Mouse (Mus musculus) gastrocnemius, adult 8-10 months (tissue): ENCODE results near the gene 4933430I17Rik. TPM values are rescaled to one million over a fixed set of nuclear protein-coding genes. Genes with fewer than 3 reads are reported as not detected.

Experiments used
- DNase-seq, 2 experiments: peaks; one replicate each; pipeline ENCODE4 v3.0.0; 2022; ENCODE audit warnings: low spot score in 2 of 2
- total RNA-seq, 4 experiments: library from RNA; stranded (reverse); gene quantifications; 2 replicates each; pipeline ENCODE4 v1.2.4; 2022

4933430I17Rik gene
- total RNA-seq, 4 experiments from 2014 or later = not detected

DNA sequence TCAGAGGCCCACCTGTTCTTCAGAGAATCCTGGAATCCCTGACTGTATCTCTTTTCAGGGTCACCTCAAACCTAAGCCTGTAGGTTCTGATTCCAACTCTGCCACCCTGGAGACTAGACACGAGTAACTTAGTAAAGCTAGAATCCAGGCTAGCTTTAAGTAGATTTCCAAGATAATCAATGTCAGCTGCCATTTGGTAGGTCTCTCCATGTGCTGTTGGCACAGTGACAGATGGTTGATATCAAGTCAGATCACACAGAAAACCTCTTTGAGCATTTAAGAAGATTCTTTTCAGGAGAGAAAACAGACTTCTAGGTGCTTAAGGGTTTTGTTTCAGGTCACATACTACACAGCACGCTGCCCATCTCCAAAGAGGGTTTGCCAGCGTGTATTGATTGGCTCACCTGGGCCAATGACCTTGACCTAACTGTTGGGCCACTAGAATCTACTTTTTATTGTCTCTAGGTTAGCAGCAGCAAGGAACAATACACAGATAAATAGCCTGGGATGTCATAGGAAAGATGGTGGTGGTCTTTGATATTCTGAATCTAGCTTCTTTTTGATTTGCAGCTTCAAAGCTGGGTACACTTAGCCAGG is 21.7 kb upstream of the 4933430I17Rik start, which contains the start of gene Hdhd3:
Gene Hdhd3, minus strand, starts transcription at position 94 of the 597 bp plus-strand sequence.
- no peak for DNase-seq

GRCm38 (mm10) chr4:62505991-62506390 is 19.2 kb upstream of the 4933430I17Rik start:
- DNase-seq = no peak

DNA sequence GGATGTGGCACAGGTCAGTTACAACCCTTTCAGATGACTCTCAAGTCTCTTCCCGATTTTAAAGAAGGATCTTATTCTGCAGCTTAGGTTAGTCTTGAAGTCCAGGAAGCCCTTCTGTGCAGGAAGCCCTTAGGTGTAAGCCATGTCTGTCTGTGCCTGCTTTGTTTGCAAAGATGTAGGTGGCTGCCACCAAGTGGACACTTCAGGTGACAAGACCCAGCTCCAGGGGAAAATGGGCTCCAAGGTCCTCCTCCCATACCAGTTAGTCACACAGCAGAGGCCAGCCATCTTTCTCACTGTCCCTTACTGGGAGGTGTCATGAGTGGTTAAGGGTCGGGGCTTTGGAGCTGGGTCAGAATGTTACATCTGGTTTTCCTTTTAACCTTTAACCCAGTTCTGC is 18.4 kb upstream of the 4933430I17Rik start:
- no peak for DNase-seq

DNA sequence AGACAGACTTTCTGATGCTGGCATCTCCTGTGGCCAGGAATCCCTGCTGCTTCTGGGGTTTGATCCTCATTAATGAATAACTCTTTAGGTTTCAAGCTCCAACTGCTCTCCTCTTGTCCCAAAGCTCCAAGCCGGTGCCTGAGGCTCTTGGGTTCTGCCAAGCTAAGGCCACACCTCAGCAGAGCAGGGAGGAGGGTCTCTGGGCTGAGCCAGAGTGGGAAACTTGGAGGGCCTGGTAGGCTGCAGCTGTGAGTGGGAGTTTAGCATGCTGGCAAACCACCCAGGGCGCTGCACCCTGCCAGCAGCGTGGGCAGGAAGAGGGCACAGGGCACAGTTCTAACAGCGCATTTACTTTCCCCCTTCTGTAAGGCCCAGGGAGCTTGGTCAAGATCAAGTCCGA is 16.3 kb upstream of the 4933430I17Rik start:
- no peak for DNase-seq

- no peak for DNase-seq
Observed at GRCm38 (mm10) chr4:62509946-62510345, 15.2 kb upstream of the 4933430I17Rik start.

GRCm38 (mm10) chr4:62513998-62514506 is 11.1 kb upstream of the 4933430I17Rik start:
- no peak for DNase-seq

DNA sequence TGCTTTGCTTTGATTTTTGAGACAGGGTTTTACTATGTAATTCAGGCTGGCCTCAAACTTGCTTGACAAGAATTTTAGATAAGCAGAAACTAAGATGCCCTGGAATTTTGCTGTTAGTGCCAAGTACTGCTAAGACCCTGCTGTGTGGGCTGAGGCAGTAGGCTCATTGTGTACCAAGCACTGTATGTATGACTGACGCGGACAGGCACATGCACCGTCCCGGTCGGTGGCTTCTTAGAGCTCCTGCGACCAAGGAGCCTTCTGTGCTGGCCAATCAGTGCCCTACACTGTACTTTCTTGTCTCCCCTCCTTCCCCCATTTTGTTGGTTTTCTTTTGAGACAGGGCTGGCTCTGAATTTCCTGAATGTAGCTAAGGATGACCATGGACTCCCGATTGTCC is 10.2 kb upstream of the 4933430I17Rik start:
- DNase-seq = no peak

GRCm38 (mm10) chr4:62515490-62515889 is 9.7 kb upstream of the 4933430I17Rik start:
- no peak for DNase-seq

GRCm38 (mm10) chr4:62516079-62516478 is 9.1 kb upstream of the 4933430I17Rik start:
- no peak for DNase-seq

- no peak for DNase-seq
Observed at GRCm38 (mm10) chr4:62516579-62516978, 8.6 kb upstream of the 4933430I17Rik start.

- DNase-seq = no peak
Observed at GRCm38 (mm10) chr4:62517046-62517445, 8.1 kb upstream of the 4933430I17Rik start.

GRCm38 (mm10) chr4:62517538-62518415 is 7.4 kb upstream of the 4933430I17Rik start:
- no peak for DNase-seq

DNA sequence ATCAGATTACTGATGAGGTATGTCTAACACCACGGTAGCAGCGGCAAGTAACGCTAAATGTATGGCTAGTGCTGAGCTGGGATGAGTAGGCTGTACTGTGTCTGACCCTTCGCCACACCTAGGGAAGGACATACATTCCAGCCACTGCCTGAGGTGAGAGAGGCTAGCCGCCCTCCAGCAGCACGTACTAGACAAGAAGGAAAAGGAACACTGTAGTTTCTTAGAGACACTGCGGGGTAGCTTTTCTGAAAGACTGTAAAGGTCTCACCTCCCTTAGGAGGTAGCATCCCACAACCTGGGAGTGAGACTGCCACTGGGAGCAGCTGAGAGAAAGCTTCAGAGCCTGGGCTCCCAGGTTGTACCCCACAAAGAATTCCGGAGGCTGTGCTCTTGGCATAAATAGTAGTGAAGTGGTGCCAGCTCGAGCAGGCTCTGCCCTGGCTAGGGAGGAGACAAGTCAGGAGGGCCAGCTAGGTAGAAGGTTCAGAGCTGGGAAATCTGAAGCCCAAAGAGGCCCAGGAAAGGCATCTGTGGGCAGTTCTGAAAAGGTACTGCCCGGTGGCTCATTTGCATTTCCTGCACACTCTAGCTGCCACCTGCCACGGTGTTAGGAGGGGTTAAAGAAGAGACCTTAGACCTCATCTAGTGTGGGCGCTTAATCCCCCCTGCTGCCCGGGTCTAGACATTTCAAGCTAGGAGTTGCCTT is 6.6 kb upstream of the 4933430I17Rik start:
- DNase-seq = no peak

DNA sequence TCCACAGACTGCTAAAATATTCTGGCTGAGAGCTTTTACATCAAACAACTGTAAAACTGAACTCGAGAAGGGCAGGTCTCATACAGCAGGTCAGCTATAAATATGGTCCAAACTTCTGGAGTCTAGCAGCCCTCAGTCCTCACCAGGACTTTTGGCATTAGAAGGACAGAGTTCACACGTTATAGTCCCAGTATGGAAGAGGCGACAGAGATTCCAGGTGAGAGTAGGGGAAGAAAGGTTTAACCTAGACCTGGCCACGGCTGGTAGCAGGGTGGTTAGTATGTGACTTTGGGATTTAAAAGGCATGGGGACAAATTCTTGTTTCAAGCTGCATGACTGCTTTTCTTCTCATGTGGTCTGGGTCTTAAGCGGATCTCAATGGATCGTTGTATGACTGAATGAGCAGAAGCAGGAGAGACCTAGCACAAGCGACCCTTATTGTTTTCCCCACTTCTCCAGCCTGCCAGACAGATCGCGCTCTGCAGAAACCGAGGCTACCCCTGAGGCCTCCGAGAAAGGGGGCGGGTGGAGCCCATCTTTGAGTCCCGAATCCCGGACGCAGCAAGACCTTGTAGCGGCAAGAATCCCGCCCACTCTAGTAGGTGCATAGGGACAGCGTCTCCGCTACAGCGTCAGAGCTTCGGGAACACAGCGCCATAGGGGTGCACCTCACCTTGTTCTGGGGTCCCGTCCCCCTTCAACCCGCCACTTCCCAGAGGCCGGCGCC is 5.9 kb upstream of the 4933430I17Rik start:
- DNase-seq = no peak

- peak; percentile 80 to 86 for DNase-seq
Observed at GRCm38 (mm10) chr4:62519849-62520233, 5.3 kb upstream of the 4933430I17Rik start, which contains the start of gene Alad. Alad (minus strand) TSS chr4:62519918.

GRCm38 (mm10) chr4:62520892-62521400 is 4.2 kb upstream of the 4933430I17Rik start:
- DNase-seq = no peak

DNA sequence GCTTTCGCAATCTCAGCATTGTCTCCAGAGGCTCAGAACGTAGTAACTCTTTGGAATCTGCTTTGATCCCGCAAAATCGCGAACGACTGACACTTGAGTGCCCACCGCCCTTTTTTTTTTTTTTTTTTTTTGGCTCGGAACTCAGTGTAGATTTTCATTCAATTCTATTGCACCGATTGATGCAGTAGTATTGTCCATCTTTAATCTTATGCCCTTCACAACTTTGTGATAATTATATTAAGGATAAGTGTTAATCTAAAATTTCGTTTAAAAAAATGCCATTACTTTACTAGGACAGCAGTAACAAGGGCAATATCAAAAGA is 281 bp downstream of the 4933430I17Rik start:
- DNase-seq = no peak

GRCm38 (mm10) chr4:62526256-62526655 is 1.1 kb downstream of the 4933430I17Rik start:
- DNase-seq = no peak

DNA sequence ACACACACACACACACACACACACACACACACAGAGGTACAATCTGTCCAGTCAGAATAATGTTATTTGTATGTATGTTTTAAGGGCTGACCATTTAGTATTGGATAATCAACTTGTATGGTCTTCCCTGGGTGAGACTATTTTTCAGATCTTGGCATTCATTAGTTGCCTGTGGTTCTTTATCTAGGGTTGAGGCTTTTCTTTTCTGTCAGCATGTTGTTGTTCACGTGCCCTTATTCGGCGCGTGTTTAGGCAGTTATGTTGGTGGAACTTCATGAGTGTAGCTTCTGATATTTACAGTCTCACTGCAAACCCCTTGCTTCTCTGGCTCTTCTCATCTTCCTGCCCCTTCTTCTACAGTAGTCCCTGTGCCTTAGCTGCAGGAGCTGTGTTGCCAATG is 2.5 kb downstream of the 4933430I17Rik start:
- DNase-seq = no peak

DNA sequence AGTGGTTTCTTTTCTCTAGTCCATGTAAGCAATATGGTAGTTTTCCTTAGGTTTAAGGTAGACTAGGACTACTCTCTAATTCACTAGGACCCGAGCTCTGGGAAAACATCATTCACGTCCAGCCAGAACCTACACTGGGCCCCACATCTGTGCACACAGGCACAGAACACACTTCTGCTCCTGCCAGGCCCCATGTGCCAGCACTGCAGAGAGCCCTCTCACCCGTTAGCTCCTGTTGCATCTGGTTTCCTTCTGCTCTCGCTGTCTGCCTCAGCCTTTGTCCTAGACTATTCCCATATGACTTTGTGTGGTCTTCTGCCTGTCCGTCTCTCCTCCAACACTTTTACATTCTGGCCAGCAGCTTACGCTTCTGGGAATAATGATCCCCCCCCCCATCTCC is 8.6 kb downstream of the 4933430I17Rik start:
- no peak for DNase-seq

DNA sequence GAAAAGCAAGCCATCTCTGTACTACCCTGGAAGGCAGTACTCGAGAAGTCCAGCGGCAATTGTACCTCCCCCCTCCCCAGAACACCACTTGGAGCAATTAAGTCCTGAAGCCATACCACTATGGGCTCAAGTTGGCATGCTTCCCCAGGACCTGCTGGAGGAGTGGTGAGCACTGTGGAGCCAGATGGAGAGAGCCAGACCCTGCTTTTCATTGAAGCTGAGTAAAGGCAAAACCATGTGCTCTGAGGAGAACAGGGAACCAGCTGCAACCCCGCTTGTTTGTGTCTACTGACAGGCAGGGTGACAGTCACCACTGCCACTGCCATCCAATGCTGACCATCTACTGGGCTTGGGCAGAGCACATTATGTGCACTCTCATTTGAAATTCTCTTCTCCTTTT is 16.6 kb downstream of the 4933430I17Rik start:
- DNase-seq = no peak
